Mouse (Mus musculus) forebrain, embryonic 15.5 days (tissue): ENCODE measurements at regions not wholly inside any gene's neighbourhood (a gene's known extent, or its start where the extent isn't known, plus 50 kb on each side); places are given as distances from the start of the nearest gene placed in this dataset.
A peak's percentile ranks its signal among the peaks of the same experiment; 100 is the strongest.

ENCODE experiments used
- ATAC-seq: fragments of 200-750 bp; cut with Nextera tagmentation; replicated peaks from 2 replicates; pipeline ENCODE4 v1.8.0; 2017; ENCODE audit warnings: mild to moderate bottlenecking, moderate TSS enrichment, moderate library complexity
- H3K27ac ChIP-seq: fragments of 300-500 bp; sonication (generic); replicated peaks from 2 replicates; pipeline ENCODE4 v1.5.1; 2015; ENCODE audit warnings: mild to moderate bottlenecking, inconsistent platforms
- H3K27me3 ChIP-seq: fragments of 300-500 bp; sonication (generic); 2 replicates; pipeline ENCODE4 v1.6.1; 2015; ENCODE audit warnings: inconsistent platforms
- H3K36me3 ChIP-seq: fragments of 300-500 bp; sonication (generic); 2 replicates; pipeline ENCODE4 v1.6.1; 2015; ENCODE audit warnings: mild to moderate bottlenecking, inconsistent platforms
- H3K4me1 ChIP-seq: fragments of 300-500 bp; sonication (generic); 2 replicates; pipeline ENCODE4 v1.6.1; 2015; ENCODE audit warnings: inconsistent platforms
- H3K4me2 ChIP-seq: fragments of 300-500 bp; sonication (generic); replicated peaks from 2 replicates; pipeline ENCODE4 v1.6.1; 2015; ENCODE audit warnings: mild to moderate bottlenecking, inconsistent platforms
- H3K4me3 ChIP-seq: fragments of 300-500 bp; sonication (generic); 2 replicates; pipeline ENCODE4 v1.5.1; 2015; ENCODE audit warnings: mild to moderate bottlenecking, inconsistent platforms
- H3K9ac ChIP-seq: fragments of 300-500 bp; sonication (generic); replicated peaks from 2 replicates; pipeline ENCODE4 v1.6.1; 2015; ENCODE audit warnings: mild to moderate bottlenecking, inconsistent platforms
- H3K9me3 ChIP-seq: fragments of 300-500 bp; sonication (generic); 2 replicates; pipeline ENCODE4 v1.6.1; 2016; ENCODE audit warnings: inconsistent platforms
- WGBS: fragments of 180-500 bp; shearing (Covaris S2); methylation state at CpG from one replicate; pipeline ENCODE4 v1.1.7; 2015; ENCODE audit warnings: mixed read lengths; 5-methylcytosine and 5-hydroxymethylcytosine counted together

DNA sequence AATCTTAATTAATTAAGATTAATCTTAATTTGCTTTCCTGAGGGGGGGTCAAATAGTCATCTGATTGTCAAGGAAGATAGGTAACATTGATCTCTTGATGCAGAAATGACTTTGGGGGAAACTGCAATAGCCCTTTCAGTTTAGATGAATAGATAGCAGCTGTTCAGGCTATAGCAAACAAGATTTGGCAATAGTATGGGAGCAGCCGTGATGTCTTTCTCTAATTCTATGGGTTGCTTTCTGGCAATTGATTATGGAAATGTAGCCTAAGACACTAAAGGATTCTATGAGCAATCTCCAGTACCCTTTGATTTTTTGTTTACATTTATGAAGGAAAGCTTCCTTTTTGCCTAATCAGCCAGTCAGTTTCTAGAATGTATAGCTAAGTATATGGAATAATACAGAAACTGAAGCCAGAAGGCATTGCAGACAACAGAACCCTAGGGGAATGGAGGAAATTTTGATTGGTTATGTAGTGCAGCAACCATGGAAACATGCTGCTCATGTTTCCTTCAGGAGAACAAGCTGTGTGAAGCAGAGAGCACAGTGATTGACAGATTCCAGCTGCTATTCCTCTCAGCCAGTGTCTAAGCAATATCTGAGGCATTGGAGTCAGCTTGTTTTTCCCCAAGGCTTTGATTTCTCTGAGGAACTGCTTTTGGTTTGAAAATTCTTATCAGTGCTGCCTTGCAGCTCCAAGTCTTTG, 608.7 kb upstream of the Cypt1 start:
- ATAC-seq: peak; percentile 80
- no peak overlapping the region for H3K4me2 ChIP-seq
- 45% methylated on average over 1 of the region's 1 CpGs for WGBS
- H3K36me3 ChIP-seq: no peaks in the 10 kb centered on the region
- no peak overlapping the region for H3K27ac ChIP-seq
- no peaks in the 10 kb centered on the region for H3K4me1 ChIP-seq
- no peak overlapping the region for H3K4me3 ChIP-seq
- no peaks in the 10 kb centered on the region for H3K27me3 ChIP-seq
- H3K9ac ChIP-seq: no peak overlapping the region
- H3K9me3 ChIP-seq: no peaks in the 10 kb centered on the region
